Mouse (Mus musculus) stomach, postnatal 0 days (tissue): ENCODE measurements at regions not wholly inside any gene's neighbourhood (a gene's known extent, or its start where the extent isn't known, plus 50 kb on each side); places are given as distances from the start of the nearest gene placed in this dataset.

ENCODE experiments used
- CTCF ChIP-seq: IDR thresholded peaks from 2 replicates; pipeline ENCODE4 v1.5.1; 2016; ENCODE audit warnings: antibody characterized with exemption, low read depth, mild to moderate bottlenecking, moderate library complexity
- EP300 ChIP-seq: optimal IDR thresholded peaks from 2 replicates; pipeline ENCODE3; 2016; ENCODE audit warnings: antibody characterized with exemption

DNA sequence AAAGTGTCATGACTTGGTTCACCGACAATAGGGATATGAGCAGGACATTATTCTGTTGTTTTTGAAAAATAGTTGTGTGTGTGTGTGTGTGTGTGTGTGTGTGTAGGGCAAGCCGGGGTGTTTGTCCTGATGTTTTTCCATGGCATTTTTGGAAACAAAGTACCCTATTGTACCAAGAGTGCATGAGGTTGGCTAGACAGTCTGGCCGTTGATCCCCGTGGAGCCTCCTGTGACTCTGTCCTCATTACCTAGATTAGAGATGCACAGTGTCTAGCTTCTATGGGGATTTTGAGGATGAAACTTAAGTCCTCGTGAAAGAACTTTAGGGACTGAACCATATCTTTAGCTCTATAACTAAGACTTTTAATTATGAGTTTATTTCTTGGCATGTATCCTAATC lies 741.9 kb upstream of the Adgrl4 start:
- no peak for TF ChIP-seq EP300
- TF ChIP-seq CTCF, result no peak
